Mouse (Mus musculus) left cerebral cortex, adult 11 months (tissue): Measurements from ENCODE around the gene Nfe2.
"Not testable (repeated sequence)": the region's sequence is repeated elsewhere in the genome, so short reads cannot be mapped to it uniquely, and the experiment has no call there.

Experiments
- DNase-seq: peaks from one replicate; pipeline ENCODE4 v3.0.0; 2022; ENCODE audit warnings: low spot score

Nfe2 gene

DNA sequence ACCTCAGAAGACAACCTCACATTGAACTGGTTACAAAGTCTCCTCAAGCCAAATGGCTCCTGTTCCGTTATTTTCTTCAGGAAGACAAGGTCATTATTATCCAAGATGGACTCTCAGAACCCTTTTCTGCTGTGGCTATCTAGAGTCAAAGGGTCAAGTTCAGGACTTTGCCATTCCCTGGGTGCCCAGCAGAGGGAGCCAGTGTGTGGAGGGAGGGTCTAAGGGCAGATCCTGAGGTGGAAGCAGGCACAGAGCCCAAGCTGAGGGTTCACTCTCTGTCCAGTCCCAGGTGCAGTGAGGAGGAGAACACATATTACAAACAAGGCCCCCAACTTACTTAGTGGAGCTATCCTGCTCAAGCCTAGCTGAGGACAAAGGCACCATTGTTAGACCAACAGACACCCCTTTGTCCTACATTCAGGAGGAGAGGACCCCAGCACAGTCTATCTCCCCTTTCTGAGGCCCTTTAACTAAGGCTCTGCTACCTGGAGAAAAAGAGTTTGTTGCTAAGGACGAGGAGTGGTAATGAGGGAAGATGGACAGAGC is 7.9 kb downstream of the Nfe2 start:
- DNase-seq: no peak

DNA sequence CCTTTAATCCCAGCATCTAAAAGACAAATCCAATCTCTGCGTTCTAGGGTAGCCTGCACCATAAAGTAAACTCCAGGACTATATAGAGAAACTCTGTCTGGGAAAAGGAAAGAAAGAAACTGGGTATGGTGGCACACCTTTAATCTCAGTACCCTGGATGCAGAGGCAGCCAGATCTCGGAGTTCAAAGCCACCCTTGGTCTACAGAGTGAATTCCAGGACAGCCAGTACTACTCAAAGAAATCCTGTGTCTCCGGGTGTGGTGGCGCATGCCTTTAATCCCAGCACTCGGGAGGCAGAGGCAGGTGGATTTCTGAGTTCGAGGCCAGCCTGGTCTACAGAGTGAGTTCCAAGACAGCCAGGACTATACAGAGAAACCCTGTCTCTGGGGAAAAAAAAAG is 8.7 kb downstream of the Nfe2 start:
- not testable (repeated sequence) for DNase-seq

DNA sequence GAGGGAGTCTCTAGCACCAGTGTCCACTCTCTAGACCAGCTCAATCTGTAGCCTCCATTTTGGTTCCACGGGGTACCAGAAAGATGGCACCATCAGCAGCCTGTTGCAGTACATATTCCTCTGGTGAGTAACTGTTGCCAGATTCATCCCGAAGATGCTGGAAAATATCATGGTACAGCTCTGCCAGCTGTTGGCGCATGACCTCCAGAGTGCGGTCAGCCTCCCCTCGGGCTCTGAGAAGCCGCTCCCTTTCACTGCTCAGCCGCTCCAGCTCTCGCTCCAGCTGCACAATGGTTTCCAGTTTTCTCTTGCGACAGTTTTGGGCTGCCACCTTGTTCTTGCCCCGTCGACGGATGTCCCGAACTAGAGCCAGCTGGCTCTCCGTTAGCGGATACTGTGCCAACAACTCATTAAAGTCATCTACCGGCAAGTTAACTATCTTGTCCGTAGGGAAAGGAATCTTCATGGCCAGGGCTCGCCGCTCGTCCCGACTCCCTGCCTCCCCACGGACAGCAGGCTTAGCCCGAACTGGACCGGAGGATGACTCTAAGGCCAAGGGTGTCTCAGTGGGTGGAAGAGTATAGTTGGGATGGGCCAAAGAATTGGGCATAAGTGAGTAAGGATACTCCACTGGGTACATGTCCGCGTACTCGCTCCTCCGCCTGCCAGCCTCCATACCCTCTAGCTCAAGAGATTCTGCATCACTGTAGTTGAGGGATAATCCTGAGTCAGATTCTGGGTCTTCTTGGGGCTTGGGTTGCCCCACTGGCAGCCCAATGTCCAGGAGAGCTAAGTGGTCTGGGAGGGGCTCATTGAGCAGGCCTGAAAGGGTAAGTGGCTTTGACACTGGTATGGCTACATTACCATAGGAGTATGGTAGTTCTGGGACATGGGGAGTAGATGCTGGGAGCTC is 9.5 kb downstream of the Nfe2 start:
- DNase-seq: no peak

DNA sequence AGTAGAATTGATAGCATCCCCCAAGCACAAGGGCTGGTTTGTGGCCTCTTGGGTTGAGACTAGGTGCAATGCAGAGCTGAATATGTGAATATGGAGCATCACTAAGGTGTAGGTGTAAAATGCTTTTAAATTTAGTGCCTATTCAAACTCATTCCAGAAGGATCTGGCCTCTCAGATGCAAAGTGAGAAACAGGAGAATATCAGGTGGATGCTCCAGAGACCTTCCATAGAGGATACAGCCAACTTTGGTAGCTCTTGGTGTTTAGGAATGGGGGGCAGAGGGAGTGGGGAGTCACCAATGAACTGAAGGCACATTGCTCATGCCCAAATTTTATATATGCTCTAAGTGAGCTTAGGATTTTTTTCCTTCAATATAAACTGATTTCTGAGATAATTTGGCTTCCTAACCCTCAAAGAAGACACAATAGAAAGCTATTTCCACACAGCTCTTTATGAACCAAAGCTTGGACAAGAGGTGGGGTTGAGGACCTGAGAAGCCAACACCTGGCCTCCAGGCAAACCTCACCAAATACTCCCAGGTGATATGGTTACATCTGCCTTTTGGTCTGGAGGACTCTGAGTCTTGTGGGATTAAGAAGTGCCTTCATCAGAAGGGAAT is 10.3 kb downstream of the Nfe2 start:
- no peak for DNase-seq

DNA sequence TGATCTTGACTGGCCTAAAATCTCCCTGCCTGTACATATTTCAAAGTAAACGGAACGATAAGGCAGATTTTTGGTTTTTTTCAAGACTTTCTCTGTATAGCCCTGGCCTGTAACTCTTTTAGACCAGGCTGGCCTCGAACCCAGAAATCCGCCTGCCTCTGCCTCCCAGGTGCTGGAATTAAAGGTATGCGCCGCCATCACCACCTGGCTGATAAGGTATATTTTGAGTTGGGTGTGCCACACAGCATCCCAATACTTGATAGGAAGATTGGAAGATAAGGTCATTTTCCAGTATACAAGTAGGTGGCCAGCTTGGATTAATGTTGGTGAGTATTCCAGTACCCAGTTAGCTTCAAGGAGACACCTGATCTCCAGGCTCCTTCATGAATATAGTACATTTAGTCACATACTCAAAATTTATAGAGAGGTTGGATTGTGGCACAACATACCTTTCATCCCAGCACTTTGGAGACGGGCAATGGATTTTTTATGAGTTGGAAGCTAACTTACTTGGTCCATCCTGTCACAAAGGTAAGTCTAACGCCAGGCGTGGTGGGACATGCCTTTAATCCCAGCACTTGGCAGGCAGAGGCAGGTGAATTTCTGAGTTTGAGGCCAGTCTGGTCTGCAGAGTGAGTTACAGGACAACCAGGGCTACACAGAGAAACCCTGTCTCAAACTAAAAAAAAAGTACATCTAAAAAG is 11.0 kb downstream of the Nfe2 start:
- no peak for DNase-seq

DNA sequence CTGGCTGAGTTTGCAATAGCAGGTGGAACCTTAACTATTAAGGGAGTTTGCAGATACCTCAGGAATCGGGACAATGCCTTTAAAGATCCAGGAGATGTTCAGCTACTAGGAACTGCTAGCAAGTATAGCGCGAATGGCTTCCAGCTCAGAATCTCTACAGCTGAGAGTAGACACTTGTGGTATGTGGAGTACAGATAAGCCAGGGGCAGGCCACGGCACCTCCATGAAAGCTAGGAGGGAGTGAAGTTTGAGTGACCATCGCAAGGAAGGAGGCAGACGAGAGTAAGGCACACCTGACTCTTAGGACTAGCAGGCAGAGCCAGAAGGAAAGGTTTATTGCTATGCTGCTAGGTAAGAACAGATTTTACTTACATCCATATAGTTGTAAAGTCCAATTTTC is 12.6 kb downstream of the Nfe2 start:
- DNase-seq: no peak

DNA sequence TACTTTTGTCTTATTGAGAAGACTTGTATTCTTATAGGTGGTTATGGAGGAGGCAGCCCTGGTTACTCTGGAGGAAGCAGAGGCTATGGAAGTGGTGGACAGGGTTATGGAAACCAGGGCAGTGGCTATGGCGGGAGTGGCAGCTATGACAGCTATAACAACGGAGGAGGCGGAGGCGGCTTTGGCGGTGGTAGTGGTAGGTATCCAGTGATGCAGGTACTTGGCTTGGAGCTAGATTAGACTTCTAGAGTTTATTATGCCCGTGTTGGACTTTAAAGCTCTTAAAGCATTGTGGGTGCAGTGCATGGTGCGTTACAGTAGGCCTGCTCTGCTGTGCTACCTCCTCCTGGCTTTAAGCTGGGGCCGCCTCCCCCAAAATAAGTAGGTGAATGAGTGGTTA is 15.3 kb downstream of the Nfe2 start:
- DNase-seq: no peak

DNA sequence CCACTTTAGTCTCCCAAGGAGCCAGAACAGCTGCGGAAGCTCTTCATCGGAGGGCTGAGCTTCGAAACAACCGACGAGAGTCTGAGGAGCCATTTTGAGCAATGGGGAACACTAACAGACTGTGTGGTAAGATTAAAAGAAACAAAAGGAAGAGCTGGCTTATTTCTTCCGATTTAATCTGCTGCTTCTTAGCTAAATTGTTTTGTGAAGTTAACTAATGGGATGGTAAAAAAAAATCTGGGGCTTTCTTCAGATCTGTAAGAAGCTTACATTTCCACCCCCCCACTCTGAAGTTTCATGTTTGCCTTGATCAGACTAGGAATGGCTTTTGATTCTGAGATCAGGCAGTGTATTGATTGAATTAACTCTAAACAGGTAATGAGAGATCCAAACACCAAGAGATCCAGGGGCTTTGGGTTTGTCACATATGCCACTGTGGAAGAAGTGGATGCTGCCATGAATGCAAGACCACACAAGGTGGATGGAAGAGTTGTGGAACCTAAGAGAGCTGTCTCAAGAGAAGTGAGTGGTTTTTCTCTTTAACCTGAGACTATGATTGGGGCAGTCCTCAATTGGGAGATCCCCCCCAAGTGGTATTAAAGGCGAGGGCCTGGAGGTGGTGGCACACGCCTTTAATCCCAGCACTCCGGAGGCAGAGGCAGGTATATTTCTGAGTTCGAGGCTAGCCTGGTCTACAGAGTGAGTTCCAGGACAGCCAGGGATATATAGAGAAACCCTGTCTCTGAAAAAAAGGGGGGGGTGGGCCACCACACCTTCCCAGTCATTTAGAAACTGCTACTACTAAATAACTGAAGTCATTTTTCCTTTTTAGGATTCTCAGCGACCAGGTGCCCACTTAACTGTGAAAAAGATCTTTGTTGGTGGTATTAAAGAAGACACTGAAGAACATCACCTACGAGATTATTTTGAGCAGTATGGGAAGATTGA is 16.9 kb downstream of the Nfe2 start:
- DNase-seq: not testable (repeated sequence)

DNA sequence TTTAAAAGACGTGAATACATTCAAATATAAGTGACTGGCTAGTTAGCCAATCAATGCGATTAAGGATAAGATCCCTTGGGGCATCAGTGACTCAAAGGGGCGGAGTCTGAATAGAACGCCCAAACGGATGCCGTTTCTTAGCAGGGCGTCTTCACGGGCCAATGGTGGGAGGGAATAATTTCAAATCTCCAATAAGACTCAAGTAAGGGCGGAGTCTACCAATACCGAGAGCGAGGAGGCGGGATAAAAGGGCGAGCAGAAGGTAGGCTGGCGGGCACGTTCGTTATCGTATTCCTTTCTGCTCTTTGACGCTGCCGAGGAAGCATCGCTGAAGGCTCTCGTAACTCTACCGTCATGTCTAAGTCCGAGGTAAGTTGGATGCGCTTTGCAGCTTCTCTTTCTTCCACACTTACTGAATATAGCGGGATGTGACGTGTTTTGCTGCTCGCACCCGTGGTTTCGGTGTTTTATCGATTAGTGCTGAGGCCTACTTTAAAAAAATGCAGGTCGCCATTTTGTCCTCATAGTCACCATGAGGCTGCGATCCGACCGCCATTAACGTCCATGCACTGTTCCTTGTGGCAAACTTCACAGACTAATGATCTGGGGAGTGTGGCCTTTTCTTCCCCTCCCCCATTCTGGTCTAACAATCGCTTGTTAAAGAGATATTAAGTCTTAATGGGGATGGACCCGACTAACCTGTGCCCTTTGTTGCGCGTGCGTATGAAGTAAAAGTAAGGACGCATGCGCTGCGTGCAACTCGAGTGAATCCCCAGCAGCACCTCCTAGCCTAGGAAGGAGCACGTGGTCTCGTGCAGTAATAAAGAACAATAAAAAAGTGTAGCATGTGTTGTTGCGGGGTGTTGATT is 17.8 kb downstream of the Nfe2 start, which contains the start of gene Hnrnpa1:
TSS of gene Hnrnpa1 (plus strand) at position 273 of the 869 bp plus-strand sequence.
- DNase-seq: peak; percentile 97

DNA sequence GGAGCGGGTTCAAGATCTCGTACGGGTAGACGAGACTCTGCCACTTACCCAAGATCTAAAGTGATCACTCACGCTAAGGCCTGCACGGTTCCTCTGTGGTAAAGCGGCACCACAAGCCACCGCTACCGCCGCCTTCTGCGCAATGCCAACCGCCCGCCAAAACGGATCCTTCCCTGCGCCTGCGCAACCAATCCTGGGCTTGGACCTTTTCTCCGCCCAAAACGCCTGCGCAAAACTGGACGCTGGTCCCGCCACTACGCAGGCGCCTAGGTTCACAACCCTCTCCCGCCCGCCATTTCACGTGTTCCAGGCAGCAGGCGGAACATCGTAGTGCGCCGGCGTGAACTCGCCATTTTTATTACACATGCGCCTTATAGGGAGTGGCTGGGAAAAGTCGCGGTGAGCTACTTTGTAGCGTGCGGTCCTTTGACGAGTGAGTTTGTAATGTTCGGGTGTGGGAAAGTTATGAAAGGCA is 18.5 kb downstream of the Nfe2 start, which contains the start of gene Cbx5:
TSS of gene Cbx5 (minus strand) at position 132 of the 475 bp plus-strand sequence.
- DNase-seq: peak; percentile 98

DNA sequence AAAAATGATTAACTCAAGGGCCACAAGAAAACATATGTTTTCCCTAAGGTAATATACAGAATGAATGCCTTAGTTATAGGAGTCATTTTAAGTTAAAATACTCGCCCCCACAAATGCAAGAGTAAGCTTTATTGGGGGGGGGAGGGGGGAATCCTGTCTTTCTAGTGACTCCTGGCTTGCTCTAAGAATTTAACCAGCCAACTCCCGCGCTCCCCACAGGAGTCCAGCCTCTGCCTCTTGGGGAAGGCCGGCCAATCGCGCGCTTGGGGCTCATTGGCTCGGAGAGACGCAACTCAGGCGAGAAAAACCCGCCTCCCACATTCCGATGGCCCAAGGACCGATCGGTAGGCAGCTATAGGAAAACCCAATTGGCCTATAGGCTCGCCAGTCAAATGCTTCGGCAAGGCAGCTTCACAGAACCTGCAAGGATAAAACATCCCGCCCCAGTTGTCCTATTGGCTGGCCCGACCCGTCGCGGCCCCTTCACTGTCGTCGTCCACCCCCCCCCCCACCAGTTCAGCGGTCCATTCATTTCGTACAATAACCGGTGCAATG is 19.0 kb downstream of the Nfe2 start:
- peak; percentile 94 for DNase-seq

DNA sequence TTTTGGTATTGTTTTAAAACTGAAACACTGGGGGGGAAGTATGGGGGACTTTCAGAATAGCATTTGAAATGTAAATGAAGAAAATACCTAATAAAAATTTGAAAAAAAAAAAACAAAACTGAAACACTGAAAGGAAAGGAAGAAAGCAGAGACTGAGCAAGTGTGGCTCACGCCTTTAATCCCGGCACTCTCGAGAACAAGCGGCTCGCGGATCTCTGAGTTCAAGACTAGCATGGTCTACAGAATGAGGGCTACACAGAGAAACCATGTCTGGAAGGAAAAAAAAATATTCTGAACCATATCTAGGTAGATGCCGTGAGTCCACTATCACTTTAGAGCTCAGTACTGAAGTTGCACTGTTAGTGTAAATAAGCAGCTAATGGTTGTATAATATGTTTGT is 20.9 kb downstream of the Nfe2 start:
- DNase-seq: no peak

DNA sequence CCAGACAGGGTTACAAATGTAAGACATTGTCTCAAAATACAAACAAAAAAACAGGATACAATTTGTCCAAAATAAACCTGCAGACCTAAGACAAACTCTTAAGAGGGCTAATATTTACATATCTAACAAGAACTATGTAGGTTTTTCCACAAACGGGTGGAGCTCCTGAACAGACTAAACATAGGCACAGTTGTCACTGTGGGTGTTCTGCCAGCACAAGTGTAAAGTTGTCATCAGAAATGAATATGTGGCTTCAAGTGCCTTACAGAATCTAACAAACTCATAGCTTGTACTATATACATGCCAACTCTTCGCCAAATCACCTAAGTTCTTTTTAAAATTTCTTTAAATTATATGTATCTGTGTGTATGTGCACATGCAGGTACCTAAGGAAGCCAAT is 25.1 kb downstream of the Nfe2 start:
- DNase-seq: no peak

DNA sequence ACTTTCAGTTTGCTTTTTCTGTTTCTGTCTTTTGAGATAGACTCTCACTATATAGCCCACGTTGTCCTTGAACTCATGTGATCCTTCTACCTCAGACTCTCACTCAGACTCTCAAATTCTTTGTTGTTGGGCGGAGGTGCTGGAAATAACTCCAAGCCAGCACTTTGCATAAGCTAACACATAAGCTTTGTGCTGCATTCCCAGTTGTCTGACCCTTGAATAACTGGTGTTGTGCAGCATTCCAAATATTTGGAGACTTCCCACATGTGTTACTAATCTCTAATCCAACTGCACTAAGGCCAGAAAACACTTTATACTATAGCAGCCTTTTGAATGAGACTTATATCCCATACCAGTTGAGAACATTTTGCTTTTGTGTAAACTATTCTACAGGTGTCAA is 29.3 kb downstream of the Nfe2 start:
- DNase-seq: no peak

DNA sequence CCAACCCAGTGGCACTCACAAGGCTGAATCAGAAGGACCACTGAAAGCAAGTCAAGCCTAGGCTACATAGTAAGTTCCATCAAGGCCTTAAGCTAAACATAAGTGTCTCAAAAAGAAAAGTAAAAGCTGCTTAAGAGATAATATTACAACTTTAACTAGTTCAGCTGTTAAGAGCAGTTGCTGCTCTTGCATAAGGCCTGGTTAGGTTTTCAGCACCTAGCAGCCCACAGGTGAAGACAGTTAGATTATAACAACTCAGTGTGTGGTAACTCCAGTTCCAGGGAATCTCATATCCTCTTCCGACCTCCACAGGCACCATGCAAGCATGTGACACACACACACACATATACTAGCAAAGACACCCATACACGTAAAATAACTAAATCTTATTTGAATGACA is 30.6 kb downstream of the Nfe2 start:
- no peak for DNase-seq

DNA sequence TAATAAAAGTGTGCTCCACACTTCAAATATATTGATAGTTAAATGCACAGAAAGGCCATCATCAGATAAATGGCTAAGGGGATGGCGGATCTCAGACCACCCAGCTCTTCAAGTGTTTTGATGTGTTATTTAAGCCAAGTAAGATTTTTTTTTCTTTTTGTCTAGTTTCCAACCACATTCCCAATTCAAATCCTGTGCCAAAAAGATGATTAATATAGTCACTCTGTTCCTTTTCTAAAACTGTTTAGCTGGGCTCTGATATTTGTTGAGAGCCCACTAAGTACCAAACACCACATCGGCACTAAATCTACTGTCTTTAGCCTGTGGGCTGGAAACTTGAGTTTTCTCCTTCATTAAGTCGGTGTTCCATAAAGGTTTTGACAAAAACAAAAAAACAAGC is 31.2 kb downstream of the Nfe2 start:
- DNase-seq: no peak

DNA sequence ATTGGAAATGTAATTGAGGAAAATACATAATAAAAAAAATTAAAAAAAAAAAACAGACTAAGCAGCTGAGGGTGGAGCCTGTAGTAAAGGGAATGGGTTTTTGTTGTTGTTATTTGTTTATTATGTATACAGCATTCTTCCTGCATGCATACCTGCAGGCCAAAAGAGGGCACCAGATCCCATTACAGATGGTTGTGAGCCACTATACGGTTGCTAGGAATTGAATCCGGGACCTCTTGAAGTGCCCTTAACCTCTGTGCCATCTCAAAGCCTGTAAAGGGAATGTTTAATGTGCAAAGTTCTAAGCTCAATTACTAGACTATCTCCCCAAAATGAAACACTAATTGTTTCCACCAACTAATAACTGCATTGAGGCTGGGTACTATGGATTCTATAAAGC is 34.0 kb downstream of the Nfe2 start:
- DNase-seq: no peak

DNA sequence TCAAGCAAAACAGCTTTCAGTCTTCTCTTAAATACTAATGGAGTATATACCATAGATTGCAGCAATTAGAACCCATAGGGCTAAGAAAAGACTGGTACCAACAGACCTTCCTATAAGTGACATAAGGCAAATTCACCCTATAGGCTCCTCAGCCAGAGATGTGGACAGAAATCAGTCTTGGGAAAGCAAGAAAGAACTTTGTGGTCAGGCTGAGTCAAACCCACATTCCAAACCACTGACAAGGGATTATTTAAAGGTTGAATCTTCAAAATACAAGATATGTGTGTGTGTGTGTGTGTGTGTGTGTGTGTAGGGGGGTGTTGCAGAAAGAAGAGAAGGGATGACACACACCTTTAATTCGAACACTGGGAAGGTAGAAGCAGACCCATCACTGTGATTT is 36.8 kb downstream of the Nfe2 start:
- no peak for DNase-seq

DNA sequence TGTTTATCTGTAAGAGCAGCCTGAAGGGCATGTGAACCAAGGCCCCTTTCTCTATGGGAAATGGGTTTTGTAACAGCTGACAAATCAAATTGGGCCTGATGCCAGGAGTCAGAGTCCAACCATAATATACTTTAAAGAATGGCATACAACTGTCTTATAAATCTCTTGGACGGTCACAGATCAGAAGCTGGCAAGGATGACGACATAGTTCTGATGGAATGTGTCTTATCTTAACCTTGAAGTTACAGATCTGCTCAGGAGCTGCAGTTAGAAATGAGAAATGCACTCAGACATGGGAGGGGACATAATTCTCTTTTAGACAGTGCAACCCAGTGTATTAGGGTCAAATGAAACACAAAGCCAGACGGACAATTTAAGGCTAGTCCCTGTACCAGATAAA is 37.4 kb downstream of the Nfe2 start:
- DNase-seq: no peak

DNA sequence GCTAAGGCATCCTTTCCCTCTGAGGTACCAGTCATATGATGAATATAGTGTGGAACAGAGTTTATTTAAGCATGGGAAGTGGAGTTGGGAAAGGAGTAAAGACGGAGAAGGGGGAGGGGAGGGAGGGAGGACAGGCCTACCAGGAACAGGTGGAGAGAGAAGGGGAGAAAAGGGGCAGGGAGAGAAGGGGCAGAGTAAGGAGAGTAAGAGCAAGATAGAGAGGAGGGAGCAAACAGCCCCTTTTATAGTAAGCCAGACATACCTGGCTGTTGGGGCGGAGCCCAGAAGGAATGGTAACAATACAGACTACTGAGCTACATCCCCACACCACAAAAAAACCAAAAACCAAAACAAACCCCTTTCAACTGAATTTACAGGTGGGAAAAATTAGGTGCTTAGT is 42.2 kb downstream of the Nfe2 start:
- DNase-seq: no peak
